Mouse (Mus musculus) G1E (cell line): ENCODE measurements around the gene Aldh1l2. TPM values are rescaled to one million over a fixed set of nuclear protein-coding genes. Genes with fewer than 3 reads are reported as not detected.

Experiments
- ATAC-seq: 2 replicates; pipeline ENCODE4 v1.8.0; 2016; ENCODE audit warnings: mild to moderate bottlenecking; ENCODE audit not compliant: insufficient number of reproducible peaks, poor library complexity, low FRiP score, severe bottlenecking; ENCODE audit errors: extremely low read depth
- DNase-seq: peaks from one replicate; pipeline ENCODE4 v3.0.0; 2012; ENCODE audit warnings: low spot score
- H3K27me3 ChIP-seq: 2 replicates; pipeline ENCODE4 v1.6.1; 2012; ENCODE audit warnings: mild to moderate bottlenecking, low read length, inconsistent platforms; ENCODE audit not compliant: insufficient read depth
- H3K36me3 ChIP-seq: replicated peaks from 2 replicates; pipeline ENCODE3; 2012; ENCODE audit warnings: mild to moderate bottlenecking, inconsistent platforms
- H3K4me1 ChIP-seq: 2 replicates; pipeline ENCODE4 v1.6.1; 2012; ENCODE audit warnings: low read depth, low read length, inconsistent platforms, mixed read lengths; ENCODE audit not compliant: insufficient read depth
- H3K4me3 ChIP-seq: 2 replicates; pipeline ENCODE4 v1.5.1; 2012; ENCODE audit warnings: low read depth, mild to moderate bottlenecking, inconsistent platforms, low read length, moderate library complexity, mixed read lengths
- H3K9me3 ChIP-seq: replicated peaks from 2 replicates; pipeline ENCODE4 v1.6.1; 2012; ENCODE audit warnings: inconsistent platforms
- CTCF ChIP-seq: IDR thresholded peaks from 2 replicates; pipeline ENCODE4 v1.5.1; 2012; ENCODE audit warnings: low read depth, low read length, inconsistent platforms, mixed read lengths
- GATA1 ChIP-seq: IDR thresholded peaks from 2 replicates; pipeline ENCODE4 v1.6.1; 2012; ENCODE audit warnings: borderline replicate concordance, low read length, inconsistent platforms, mixed read lengths
- GATA2 ChIP-seq: IDR thresholded peaks from 2 replicates; pipeline ENCODE4 v1.6.1; 2012; ENCODE audit warnings: low read depth, low read length, inconsistent platforms, borderline replicate concordance
- POLR2AphosphoS5 ChIP-seq: IDR thresholded peaks from 2 replicates; pipeline ENCODE4 v1.6.1; 2012; ENCODE audit warnings: low read depth, low read length, inconsistent platforms; ENCODE audit not compliant: insufficient replicate concordance
- TAL1 ChIP-seq: conservative IDR thresholded peaks from 2 replicates; pipeline ENCODE4 v1.6.1; 2012; ENCODE audit warnings: low read depth, low read length, inconsistent platforms, mixed read lengths
- polyA plus RNA-seq: library from polyadenylated mRNA; stranded (reverse); fragments of >175 nt; gene quantifications from 2 replicates; pipeline ENCODE4 v1.2.3, GENCODE M21; 2012
- total RNA-seq, 2 experiments: library from RNA; stranded (forward) in 1 of 2; stranded (reverse) in 1 of 2; fragments of 200-1000 nt in 1 of 2; fragments of >200 nt in 1 of 2; fragmentation: Nextera tagmentation in 1 of 2; gene quantifications; 2 replicates each; pipeline ENCODE4 v1.2.3; 2014 to 2017

Aldh1l2 gene
- not detected in 2 replicates for total RNA-seq (2014; fragmentation: Nextera tagmentation)
- total RNA-seq (2017): under 0.01 and 0.27 TPM in 2 replicates
- not detected in 2 replicates for polyA plus RNA-seq

GRCm38 (mm10) chr10:83533910-83534283 lies at the start of gene Aldh1l2:
Gene Aldh1l2, minus strand, starts transcription at chr10:83534140.
- Histone ChIP-seq H3K9me3 (no peaks in the 10 kb centered on the region), H3K4me1 (peaks cover 7% of the 10 kb centered on the region), H3K4me3 (peak within 1 kb of the TSS; percentile 25; the same call in 1 of the 2 replicates), H3K36me3 (no peaks in the 10 kb centered on the region), H3K27me3 (peaks cover 39% of the 10 kb centered on the region)
- ATAC-seq (0 out of 2 replicates have a peak, but pooled peaks have one; percentile 15), DNase-seq (no peak)
- no peak for TF ChIP-seq TAL1
- no peak for TF ChIP-seq CTCF
- TF ChIP-seq POLR2AphosphoS5: no peak

GRCm38 (mm10) chr10:83565449-83566441 lies 31.8 kb upstream of the Aldh1l2 start:
- Histone ChIP-seq H3K27me3 (no peaks in the 10 kb centered on the region), H3K9me3 (no peaks in the 10 kb centered on the region), H3K4me1 (peaks cover 5% of the 10 kb centered on the region; the same call in 1 of the 2 replicates), H3K36me3 (peaks cover 89% of the 10 kb centered on the region), H3K4me3 (no peak overlapping the region)
- TF ChIP-seq POLR2AphosphoS5 (no peak), GATA2 (no peak), TAL1 (no peak), GATA1 (no peak), CTCF (no peak)
- ATAC-seq: no peak
- peak; percentile 1 for DNase-seq

GRCm38 (mm10) chr10:83563005-83563404 lies 29.1 kb upstream of the Aldh1l2 start:
- no peak overlapping the region for H3K4me3 ChIP-seq
- TF ChIP-seq POLR2AphosphoS5: no peak
- TF ChIP-seq GATA2: no peak
- no peak for TF ChIP-seq CTCF
- TF ChIP-seq TAL1: no peak
- no peak for TF ChIP-seq GATA1
- H3K27me3 ChIP-seq: no peaks in the 10 kb centered on the region
- no peak for DNase-seq
- peaks cover 91% of the 10 kb centered on the region for H3K36me3 ChIP-seq
- H3K4me1 ChIP-seq: peaks cover 5% of the 10 kb centered on the region; the same call in 1 of the 2 replicates
- no peak for ATAC-seq
- H3K9me3 ChIP-seq: no peaks in the 10 kb centered on the region

GRCm38 (mm10) chr10:83545341-83545740 lies 11.4 kb upstream of the Aldh1l2 start:
- DNase-seq (no peak), ATAC-seq (no peak)
- Histone ChIP-seq H3K4me1 (peaks cover 15% of the 10 kb centered on the region; the same call in 1 of the 2 replicates), H3K36me3 (peaks cover 29% of the 10 kb centered on the region), H3K27me3 (no peaks in the 10 kb centered on the region), H3K4me3 (no peak overlapping the region), H3K9me3 (no peaks in the 10 kb centered on the region)
- TF ChIP-seq TAL1 (no peak), POLR2AphosphoS5 (no peak), GATA1 (no peak), GATA2 (no peak), CTCF (no peak)

GRCm38 (mm10) chr10:83544103-83544479 lies 10.2 kb upstream of the Aldh1l2 start:
- H3K4me1 ChIP-seq: peaks cover 17% of the 10 kb centered on the region; the same call in 1 of the 2 replicates
- H3K4me3 ChIP-seq: peak overlapping the region; percentile 99
- H3K9me3 ChIP-seq: no peaks in the 10 kb centered on the region
- ATAC-seq (peak; percentile 42), DNase-seq (no peak)
- H3K27me3 ChIP-seq: peaks cover 6% of the 10 kb centered on the region; the same call in 1 of the 2 replicates
- TF ChIP-seq GATA2: no peak
- TF ChIP-seq TAL1: no peak
- no peak for TF ChIP-seq POLR2AphosphoS5
- no peak for TF ChIP-seq CTCF
- TF ChIP-seq GATA1: no peak
- H3K36me3 ChIP-seq: peaks cover 19% of the 10 kb centered on the region

GRCm38 (mm10) chr10:83543439-83544102 lies 9.6 kb upstream of the Aldh1l2 start, which contains the start of gene Washc4:
Gene Washc4, plus strand, starts transcription at chr10:83543752.
- ATAC-seq (peak; percentile 84), DNase-seq (peak; percentile 98)
- peaks cover 17% of the 10 kb centered on the region; the same call in 1 of the 2 replicates for H3K4me1 ChIP-seq
- peak within 1 kb of the TSS; percentile 99 for H3K4me3 ChIP-seq
- TF ChIP-seq TAL1 (no peak), GATA1 (no peak), POLR2AphosphoS5 (no peak), GATA2 (no peak), CTCF (no peak)
- peaks cover 17% of the 10 kb centered on the region for H3K36me3 ChIP-seq
- no peaks in the 10 kb centered on the region for H3K9me3 ChIP-seq
- peaks cover 6% of the 10 kb centered on the region; the same call in 1 of the 2 replicates for H3K27me3 ChIP-seq
